Mouse (Mus musculus) limb, embryonic 14.5 days (tissue): ENCODE results near the gene Trpm8. TPM values are rescaled to one million over a fixed set of nuclear protein-coding genes. Genes with fewer than 3 reads are reported as not detected.

ENCODE experiments used
- ATAC-seq: fragments of 200-750 bp; cut with Nextera tagmentation; 2 replicates; pipeline ENCODE4 v1.8.0; 2017; ENCODE audit warnings: low read depth, moderate number of reproducible peaks, moderate TSS enrichment; ENCODE audit not compliant: low FRiP score
- DNase-seq: peaks from one replicate; pipeline ENCODE4 v3.0.0-alpha.2; 2015; ENCODE audit warnings: low spot score
- H3K27ac ChIP-seq: fragments of 300-500 bp; sonication (generic); replicated peaks from 2 replicates; pipeline ENCODE4 v1.5.1; 2014; ENCODE audit warnings: low read depth, mild to moderate bottlenecking, low read length, moderate library complexity, mixed read lengths
- H3K27me3 ChIP-seq: fragments of 300-500 bp; sonication (generic); 2 replicates; pipeline ENCODE4 v1.6.1; 2014; ENCODE audit warnings: low read length, mixed read lengths; ENCODE audit not compliant: control insufficient read depth, insufficient read depth
- H3K36me3 ChIP-seq: fragments of 300-500 bp; sonication (generic); 2 replicates; pipeline ENCODE4 v1.6.1; 2014; ENCODE audit warnings: mild to moderate bottlenecking, low read length, moderate library complexity, mixed read lengths; ENCODE audit not compliant: control insufficient read depth, insufficient read depth
- H3K4me1 ChIP-seq: fragments of 300-500 bp; sonication (generic); 2 replicates; pipeline ENCODE4 v1.6.1; 2014; ENCODE audit warnings: antibody characterized with exemption, low read length, mixed read lengths; ENCODE audit not compliant: control insufficient read depth, insufficient read depth
- H3K4me2 ChIP-seq: fragments of 300-500 bp; sonication (generic); replicated peaks from 2 replicates; pipeline ENCODE4 v1.6.1; 2014; ENCODE audit warnings: low read depth, mild to moderate bottlenecking, low read length, moderate library complexity; ENCODE audit not compliant: severe bottlenecking
- H3K4me3 ChIP-seq: fragments of 300-500 bp; sonication (generic); replicated peaks from 2 replicates; pipeline ENCODE4 v1.5.1; 2014; ENCODE audit warnings: low read length
- H3K9ac ChIP-seq: fragments of 300-500 bp; sonication (generic); 2 replicates; pipeline ENCODE4 v1.6.1; 2014; ENCODE audit warnings: mild to moderate bottlenecking, low read depth, low read length, moderate library complexity; ENCODE audit not compliant: severe bottlenecking
- H3K9me3 ChIP-seq: fragments of 300-500 bp; sonication (generic); 2 replicates; pipeline ENCODE4 v1.6.1; 2016; ENCODE audit warnings: low read length; ENCODE audit not compliant: control insufficient read depth
- POLR2A ChIP-seq: fragments of 200-500 bp; IDR thresholded peaks from 2 replicates; pipeline ENCODE4 v1.8.0; 2012; ENCODE audit warnings: inconsistent platforms, mild to moderate bottlenecking, moderate library complexity, borderline replicate concordance; ENCODE audit not compliant: insufficient read depth, insufficient read length; ENCODE audit errors: extremely low read depth
- WGBS: fragments of 180-500 bp; shearing (Covaris S2); extraction: QIAGEN DNeasy Blood & Tissue Kit; methylation state at CpG from one replicate; pipeline ENCODE4 v1.1.7; 2014; 5-methylcytosine and 5-hydroxymethylcytosine counted together
- polyA plus RNA-seq, 2 experiments: library from polyadenylated mRNA; depleted of rRNA in 1 of 2; stranded (reverse) in 1 of 2; unstranded in 1 of 2; fragments of >200 nt; fragmentation: Nextera tagmentation in 1 of 2; extraction: Ambion mirVana in 1 of 2; gene quantifications; 2 replicates each; pipeline versions ENCODE4 v1.2.1 to v1.2.3; 2012 to 2014

The Trpm8 gene
- polyA plus RNA-seq, 2 experiments, result not detected

- Histone ChIP-seq H3K9ac (no peak overlapping the region), H3K4me2 (no peak overlapping the region), H3K27me3 (no peaks in the 10 kb centered on the region), H3K36me3 (no peaks in the 10 kb centered on the region), H3K27ac (no peak overlapping the region), H3K9me3 (peaks cover 57% of the 10 kb centered on the region), H3K4me1 (no peaks in the 10 kb centered on the region), H3K4me3 (no peak overlapping the region)
- DNase-seq (no peak), ATAC-seq (no peak)
- 20% methylated on average over 1 of the region's 1 CpGs for WGBS
- no peak for TF ChIP-seq POLR2A
Observed at GRCm38 (mm10) chr1:88294650-88295049, 17.2 kb downstream of the Trpm8 start.

- no peaks in the 10 kb centered on the region for H3K27me3 ChIP-seq
- no peak overlapping the region for H3K4me3 ChIP-seq
- peak; percentile 7; the same call in 1 of the 2 replicates for ATAC-seq
- no peak overlapping the region for H3K4me2 ChIP-seq
- H3K9ac ChIP-seq, result no peak overlapping the region
- WGBS, result 73% methylated on average over 4 of the region's 4 CpGs
- DNase-seq, result no peak
- H3K36me3 ChIP-seq, result no peaks in the 10 kb centered on the region
- H3K4me1 ChIP-seq, result no peaks in the 10 kb centered on the region
- H3K27ac ChIP-seq, result no peak overlapping the region
- TF ChIP-seq POLR2A, result no peak
- peaks cover 60% of the 10 kb centered on the region for H3K9me3 ChIP-seq
Observed at GRCm38 (mm10) chr1:88296171-88296920, 18.9 kb downstream of the Trpm8 start.

GRCm38 (mm10) chr1:88297480-88298258 lies 20.2 kb downstream of the Trpm8 start:
- no peaks in the 10 kb centered on the region for H3K4me1 ChIP-seq
- H3K9ac ChIP-seq, result no peak overlapping the region
- TF ChIP-seq POLR2A, result no peak
- DNase-seq, result no peak
- no peak overlapping the region for H3K27ac ChIP-seq
- H3K36me3 ChIP-seq, result no peaks in the 10 kb centered on the region
- WGBS, result 66% methylated on average over 7 of the region's 7 CpGs
- no peaks in the 10 kb centered on the region for H3K27me3 ChIP-seq
- H3K4me3 ChIP-seq, result no peak overlapping the region
- ATAC-seq, result no peak
- peaks cover 63% of the 10 kb centered on the region for H3K9me3 ChIP-seq
- H3K4me2 ChIP-seq, result no peak overlapping the region

GRCm38 (mm10) chr1:88298686-88299528 lies 21.4 kb downstream of the Trpm8 start:
- ATAC-seq, result no peak
- H3K4me3 ChIP-seq, result no peak overlapping the region
- H3K27me3 ChIP-seq, result no peaks in the 10 kb centered on the region
- no peaks in the 10 kb centered on the region for H3K4me1 ChIP-seq
- no peak overlapping the region for H3K27ac ChIP-seq
- no peak overlapping the region for H3K4me2 ChIP-seq
- H3K9me3 ChIP-seq, result peaks cover 73% of the 10 kb centered on the region
- 61% methylated on average over 4 of the region's 4 CpGs for WGBS
- DNase-seq, result peak; percentile 5
- TF ChIP-seq POLR2A, result no peak
- no peaks in the 10 kb centered on the region for H3K36me3 ChIP-seq
- no peak overlapping the region for H3K9ac ChIP-seq

- WGBS, result 84% methylated on average over 2 of the region's 2 CpGs
- no peaks in the 10 kb centered on the region for H3K4me1 ChIP-seq
- H3K9ac ChIP-seq, result no peak overlapping the region
- TF ChIP-seq POLR2A, result no peak
- peaks cover 79% of the 10 kb centered on the region for H3K9me3 ChIP-seq
- H3K27ac ChIP-seq, result no peak overlapping the region
- H3K27me3 ChIP-seq, result no peaks in the 10 kb centered on the region
- H3K36me3 ChIP-seq, result no peaks in the 10 kb centered on the region
- DNase-seq (no peak), ATAC-seq (no peak)
- H3K4me3 ChIP-seq, result no peak overlapping the region
- no peak overlapping the region for H3K4me2 ChIP-seq
Observed at GRCm38 (mm10) chr1:88299529-88299945, 22.1 kb downstream of the Trpm8 start.
